Comparison of ENCODE assay signal across 8 mouse cellular contexts in genomic region chr2:32574901-32575585, GRCm38 (mm10). TPM values are rescaled to one million over a fixed set of nuclear protein-coding genes. Genes with fewer than 3 reads are reported as not detected.
DNase-seq lines count a peak whose midpoint lies in the region; ATAC-seq and TF ChIP-seq lines count a peak whose summit lies in the region.

No protein-coding gene starts in this region.

- TF ChIP-seq POLR2A in olfactory bulb, adult 2 months (IDR thresholded peaks at IDR 0.05; ENCODE audit: insufficient read depth, low read depth, low read length), result no peak

- peak overlapping the region; percentile 37 for H3K4me3 ChIP-seq in heart, embryonic 16.5 days (ENCODE audit: low read length)
- peak overlapping the region; percentile 40 for H3K4me3 ChIP-seq in lung, embryonic 14.5 days (ENCODE audit: low read depth, low read length)
- H3K4me3 ChIP-seq in olfactory bulb, adult 2 months (ENCODE audit: insufficient read depth, low read depth, low read length), result peak overlapping the region; percentile 60

- peaks cover 7% of the 10 kb centered on the region; the same call in 1 of the 2 replicates for H3K36me3 ChIP-seq in heart, embryonic 16.5 days (ENCODE audit: control insufficient read depth, insufficient read depth)
- H3K36me3 ChIP-seq in lung, embryonic 14.5 days (ENCODE audit: insufficient read depth), result peaks cover 11% of the 10 kb centered on the region; the same call in 1 of the 2 replicates

- DNase-seq in 3T3-L1 (ENCODE audit: low read depth, low spot score), result peak; percentile 96
- peak; percentile 86 for DNase-seq in MN1 (ENCODE audit: low spot score)
- DNase-seq in embryo, embryonic 11 days, result peak; percentile 71
- DNase-seq in layer of hippocampus, adult 9-10 months (ENCODE audit: low spot score), result peak; percentile 61
- peak; percentile 82 for DNase-seq in lung, embryonic 14.5 days
- DNase-seq in Muller cell, postnatal 12 days (ENCODE audit: inconsistent ontology term), result no peak

- H3K9ac ChIP-seq in heart, embryonic 16.5 days (ENCODE audit: low read length), result peak overlapping the region; percentile 37; the same call in 1 of the 2 replicates
- H3K9ac ChIP-seq in lung, embryonic 14.5 days, result 0 out of 2 replicates have a peak overlapping the region, but pooled peaks have one; percentile 20

- H3K27ac ChIP-seq in heart, embryonic 16.5 days (ENCODE audit: low read length), result no peak overlapping the region
- H3K27ac ChIP-seq in lung, embryonic 14.5 days (ENCODE audit: low read depth), result no peak overlapping the region
- 0 out of 2 replicates have a peak overlapping the region, but pooled peaks have one; percentile 11 for H3K27ac ChIP-seq in olfactory bulb, adult 2 months (ENCODE audit: insufficient read depth, low read depth, low read length)

- 4% methylated on average over 26 of the region's 26 CpGs for WGBS in heart, embryonic 16.5 days
- WGBS in lung, embryonic 14.5 days, result 2% methylated on average over 26 of the region's 26 CpGs
- 1% methylated on average over 26 of the region's 26 CpGs for WGBS in olfactory bulb, adult 2 months

- H3K4me2 ChIP-seq in heart, embryonic 16.5 days (ENCODE audit: low read depth, low read length), result peak overlapping the region; percentile 62
- peak overlapping the region; percentile 85 for H3K4me2 ChIP-seq in lung, embryonic 14.5 days

- H3K27me3 ChIP-seq in heart, embryonic 16.5 days (ENCODE audit: control insufficient read depth, insufficient read depth, low read length), result peaks cover 25% of the 10 kb centered on the region
- 0 out of 2 replicates have a peak, but pooled peaks cover 9% of the 10 kb centered on the region for H3K27me3 ChIP-seq in lung, embryonic 14.5 days (ENCODE audit: insufficient read depth, low read length)

- peak; percentile 79 for TF ChIP-seq CTCF in lung, embryonic 14.5 days (IDR thresholded peaks at IDR 0.05; ENCODE audit: low read depth)
- TF ChIP-seq CTCF in olfactory bulb, adult 2 months (IDR thresholded peaks at IDR 0.05; ENCODE audit: insufficient read depth, low read depth, low read length), result peak; percentile 21

- no peaks in the 10 kb centered on the region for H3K9me3 ChIP-seq in heart, embryonic 16.5 days (replicated peaks; ENCODE audit: control insufficient read depth, low read length)
- H3K9me3 ChIP-seq in lung, embryonic 14.5 days (ENCODE audit: low read depth, low read length), result no peaks in the 10 kb centered on the region

- ATAC-seq in heart, embryonic 16.5 days (replicated peaks; ENCODE audit: extremely low read depth, insufficient read depth, low FRiP score), result no peak
- no peak for ATAC-seq in lung, embryonic 14.5 days (ENCODE audit: insufficient read depth)

- peaks cover 19% of the 10 kb centered on the region for H3K4me1 ChIP-seq in heart, embryonic 16.5 days (ENCODE audit: control insufficient read depth, insufficient read depth, low read length)
- peaks cover 3% of the 10 kb centered on the region; the same call in 1 of the 2 replicates for H3K4me1 ChIP-seq in lung, embryonic 14.5 days (ENCODE audit: insufficient read depth)
- H3K4me1 ChIP-seq in olfactory bulb, adult 2 months (ENCODE audit: control insufficient read depth, insufficient read depth, low read length), result peaks cover 17% of the 10 kb centered on the region

RNA-seq across cellular contexts. Expression of gene 9430097D07Rik, which starts 0.4 kb away (rescaled TPM):
- not detected in 2 replicates for polyA plus RNA-seq in heart, embryonic 16.5 days (2015; fragmentation: Nextera tagmentation; extraction: Ambion mirVana)
- 0.20 TPM in 1 of 2 replicates, not detected in the other for polyA plus RNA-seq in lung, embryonic 14.5 days (2014; fragmentation: Nextera tagmentation; extraction: Ambion mirVana)
- polyA plus RNA-seq in olfactory bulb, adult 2 months (2012; ENCODE audit: insufficient read depth, insufficient read length, low replicate concordance, missing spikeins), result not detected in 2 replicates

RNA-seq across cellular contexts. Expression of gene Pip5kl1, which starts 0.4 kb away (rescaled TPM):
- polyA plus RNA-seq in heart, embryonic 16.5 days (2015; fragmentation: Nextera tagmentation; extraction: Ambion mirVana), result 0.16 and 0.32 TPM in 2 replicates
- 0.50 and 0.70 TPM in 2 replicates for polyA plus RNA-seq in lung, embryonic 14.5 days (2014; fragmentation: Nextera tagmentation; extraction: Ambion mirVana)
- polyA plus RNA-seq in olfactory bulb, adult 2 months (2012; ENCODE audit: insufficient read depth, insufficient read length, low replicate concordance, missing spikeins), result not detected in 2 replicates

RNA-seq across cellular contexts. Expression of gene Dpm2, which starts 4.4 kb away (rescaled TPM):
- polyA plus RNA-seq in heart, embryonic 16.5 days (2015; fragmentation: Nextera tagmentation; extraction: Ambion mirVana), result 72.1 and 73.0 TPM in 2 replicates
- 94.9 and 98.5 TPM in 2 replicates for polyA plus RNA-seq in lung, embryonic 14.5 days (2014; fragmentation: Nextera tagmentation; extraction: Ambion mirVana)
- not detected in 2 replicates for polyA plus RNA-seq in olfactory bulb, adult 2 months (2012; ENCODE audit: insufficient read depth, insufficient read length, low replicate concordance, missing spikeins)

RNA-seq across cellular contexts. Expression of gene St6galnac4, which starts 11.9 kb away (rescaled TPM):
- 40.6 and 40.7 TPM in 2 replicates for polyA plus RNA-seq in heart, embryonic 16.5 days (2015; fragmentation: Nextera tagmentation; extraction: Ambion mirVana)
- polyA plus RNA-seq in lung, embryonic 14.5 days (2014; fragmentation: Nextera tagmentation; extraction: Ambion mirVana), result 22.0 and 23.8 TPM in 2 replicates
- not detected in 2 replicates for polyA plus RNA-seq in olfactory bulb, adult 2 months (2012; ENCODE audit: insufficient read depth, insufficient read length, low replicate concordance, missing spikeins)

RNA-seq across cellular contexts. Expression of gene St6galnac6, which starts 24.5 kb away (rescaled TPM):
- 33.4 and 34.1 TPM in 2 replicates for polyA plus RNA-seq in heart, embryonic 16.5 days (2015; fragmentation: Nextera tagmentation; extraction: Ambion mirVana)
- polyA plus RNA-seq in lung, embryonic 14.5 days (2014; fragmentation: Nextera tagmentation; extraction: Ambion mirVana), result 8.3 and 11.1 TPM in 2 replicates
- polyA plus RNA-seq in olfactory bulb, adult 2 months (2012; ENCODE audit: insufficient read depth, insufficient read length, low replicate concordance, missing spikeins), result not detected in 2 replicates

Comparison
In these comparisons a context has a peak if more than half of its experiments do, and no peak if none do; other contexts are left out.
1. RNA of gene Dpm2, which starts 4.4 kb away (polyA plus RNA-seq): 94.9 to 98.5 TPM in lung, embryonic 14.5 days and 72.1 to 73.0 TPM in heart, embryonic 16.5 days; not detected in olfactory bulb, adult 2 months; every median in the first group is over 10 times any median in the second.
2. Peak in every context shown above with its lines, with median percentiles within 50 percentile points of each other: H3K4me3 ChIP-seq.